Comparison of ENCODE assay signal across 8 mouse cellular contexts in genomic region chr16:59604078-59604781, GRCm38 (mm10). TPM values are rescaled to one million over a fixed set of nuclear protein-coding genes. Genes with fewer than 3 reads are reported as not detected.
DNase-seq lines count a peak whose midpoint lies in the region; ATAC-seq lines count a peak whose summit lies in the region.
"Had no signal": no experiment of that assay in that cellular context is flagged by ENCODE, and none has a peak within 500 bp of the region (broad histone marks: within the 10 kb centered on the region; RNA-seq: fewer than 3 reads in every experiment).

No protein-coding gene starts in this region.

- DNase-seq in lung, postnatal 36 days: peak; percentile 32
- DNase-seq in lung, adult 18-20 months: no peak
- peak; percentile 90 for DNase-seq in midbrain, embryonic 11.5 days (ENCODE audit: low spot score, missing footprints)
- no peak for DNase-seq in heart, postnatal 25 days (ENCODE audit: low spot score)
- DNase-seq in spleen, postnatal 10 days (ENCODE audit: low spot score in 2 of 2): no peak

- H3K36me3 ChIP-seq in forebrain, embryonic 16.5 days (ENCODE audit: control insufficient read depth, insufficient read depth): no peaks in the 10 kb centered on the region
- no peaks in the 10 kb centered on the region for H3K36me3 ChIP-seq in midbrain, embryonic 11.5 days (ENCODE audit: control insufficient read depth, insufficient read depth, low read length)

- no peak overlapping the region for H3K27ac ChIP-seq in forebrain, embryonic 16.5 days (ENCODE audit: low read length)
- peak overlapping the region; percentile 59; the same call in 1 of the 2 replicates for H3K27ac ChIP-seq in midbrain, embryonic 11.5 days (ENCODE audit: low read depth, low read length)

- no peaks in the 10 kb centered on the region; the same call in 1 of the 2 replicates for H3K27me3 ChIP-seq in forebrain, embryonic 16.5 days (replicated peaks; ENCODE audit: control insufficient read depth, insufficient read depth, low read length)
- 0 out of 2 replicates have a peak, but pooled peaks cover 2% of the 10 kb centered on the region for H3K27me3 ChIP-seq in midbrain, embryonic 11.5 days (ENCODE audit: control insufficient read depth, insufficient read depth, low read length)

- H3K9me3 ChIP-seq in forebrain, embryonic 16.5 days (ENCODE audit: control insufficient read depth, low read length): no peaks in the 10 kb centered on the region
- H3K9me3 ChIP-seq in midbrain, embryonic 11.5 days (ENCODE audit: control insufficient read depth, low read length): no peaks in the 10 kb centered on the region

- H3K9ac ChIP-seq in forebrain, embryonic 16.5 days (replicated peaks; ENCODE audit: low read depth, low read length): 0 out of 2 replicates have a peak overlapping the region, but pooled peaks have one; percentile 30
- no peak overlapping the region for H3K9ac ChIP-seq in midbrain, embryonic 11.5 days (ENCODE audit: low read length)

- 30% methylated on average over 15 of the region's 15 CpGs for WGBS in forebrain, embryonic 16.5 days
- 47% methylated on average over 15 of the region's 15 CpGs for WGBS in midbrain, embryonic 11.5 days

- intact Hi-C loops in heart, postnatal 25 days (cut with DNase I): no loop called here

- ATAC-seq in forebrain, embryonic 16.5 days: peak; percentile 63
- ATAC-seq in midbrain, embryonic 11.5 days (ENCODE audit: low FRiP score): peak; percentile 71
- ATAC-seq in megakaryocyte-erythroid progenitor cell, adult 5-6 weeks (replicated peaks; ENCODE audit: low FRiP score, low TSS enrichment, poor library complexity, severe bottlenecking): no peak

- peak overlapping the region; percentile 9 for H3K4me3 ChIP-seq in forebrain, embryonic 16.5 days (replicated peaks; ENCODE audit: low read length)
- no peak overlapping the region for H3K4me3 ChIP-seq in midbrain, embryonic 11.5 days (ENCODE audit: low read depth, low read length)

- H3K4me1 ChIP-seq in forebrain, embryonic 16.5 days (replicated peaks; ENCODE audit: control insufficient read depth, insufficient read depth, low read length): peaks cover 3% of the 10 kb centered on the region
- H3K4me1 ChIP-seq in midbrain, embryonic 11.5 days (ENCODE audit: control insufficient read depth, insufficient read depth, low read length): no peaks in the 10 kb centered on the region; the same call in 1 of the 2 replicates

- peak overlapping the region; percentile 46 for H3K4me2 ChIP-seq in forebrain, embryonic 16.5 days (ENCODE audit: low read length)
- H3K4me2 ChIP-seq in midbrain, embryonic 11.5 days: peak overlapping the region; percentile 21
- H3K4me2 ChIP-seq: heart, embryonic 11.5 days had no signal

RNA-seq across cellular contexts. Expression of gene Crybg3, which starts 3.5 kb away (rescaled TPM):
- 2.0 and 2.1 TPM in 2 replicates for polyA plus RNA-seq in forebrain, embryonic 16.5 days (2015; fragmentation: Nextera tagmentation; extraction: Ambion mirVana)
- polyA plus RNA-seq in midbrain, embryonic 11.5 days (2014; fragmentation: Nextera tagmentation; extraction: Ambion mirVana): 6.2 and 6.5 TPM in 2 replicates
- 10 to 100 TPM; 69.3 to 76.9 TPM for total RNA-seq in heart, postnatal 25 days (2021)
- total RNA-seq in megakaryocyte-erythroid progenitor cell, adult 5-6 weeks (2014; fragmentation: Nextera tagmentation): 1.1 TPM in 1 of 2 replicates, not detected in the other
- 1.2 and 3.9 TPM in 2 replicates for total RNA-seq in megakaryocyte-erythroid progenitor cell, adult 5-6 weeks (2017)

RNA-seq across cellular contexts. Expression of gene Arl6, which starts 35.0 kb away (rescaled TPM):
- polyA plus RNA-seq in forebrain, embryonic 16.5 days (2015; fragmentation: Nextera tagmentation; extraction: Ambion mirVana): 48.2 and 49.6 TPM in 2 replicates
- 56.7 and 62.0 TPM in 2 replicates for polyA plus RNA-seq in midbrain, embryonic 11.5 days (2014; fragmentation: Nextera tagmentation; extraction: Ambion mirVana)
- 1 to 10 TPM; 4.5 to 5.1 TPM for total RNA-seq in heart, postnatal 25 days (2021)
- total RNA-seq in megakaryocyte-erythroid progenitor cell, adult 5-6 weeks (2014; fragmentation: Nextera tagmentation): 2.9 and 4.4 TPM in 2 replicates
- 9.3 and 13.8 TPM in 2 replicates for total RNA-seq in megakaryocyte-erythroid progenitor cell, adult 5-6 weeks (2017)

Comparison
In these comparisons a context has a peak if more than half of its experiments do, and no peak if none do; other contexts are left out.
1. DNase-seq: peak in lung, postnatal 36 days (single experiment) and midbrain, embryonic 11.5 days (single experiment); none in lung, adult 18-20 months (0 of 2), heart, postnatal 25 days (single experiment) and spleen, postnatal 10 days (0 of 2).
2. RNA of gene Crybg3, which starts 3.5 kb away (total RNA-seq): 69.3 to 76.9 TPM in heart, postnatal 25 days; 1.1 to 3.9 TPM in megakaryocyte-erythroid progenitor cell, adult 5-6 weeks; every median in the first group is over 10 times any median in the second.